Mouse (Mus musculus) hindbrain, postnatal 0 days (tissue): ENCODE data around the gene Cntnap4. TPM values are rescaled to one million over a fixed set of nuclear protein-coding genes. Genes with fewer than 3 reads are reported as not detected.

ENCODE experiments used
- ATAC-seq: fragments of 200-750 bp; cut with Nextera tagmentation; 2 replicates; pipeline ENCODE4 v1.8.0; 2017; ENCODE audit warnings: mild to moderate bottlenecking, moderate TSS enrichment, moderate library complexity
- DNase-seq: peaks from one replicate; pipeline ENCODE4 v3.0.0-alpha.2; 2015; ENCODE audit warnings: low spot score
- H3K27ac ChIP-seq: fragments of 300-500 bp; sonication (generic); 2 replicates; pipeline ENCODE4 v1.5.1; 2014; ENCODE audit warnings: mild to moderate bottlenecking
- H3K27me3 ChIP-seq: fragments of 300-500 bp; sonication (generic); 2 replicates; pipeline ENCODE4 v1.6.1; 2014; ENCODE audit warnings: low read length, mixed read lengths; ENCODE audit not compliant: insufficient read depth
- H3K36me3 ChIP-seq: fragments of 300-500 bp; sonication (generic); 2 replicates; pipeline ENCODE4 v1.6.1; 2014; ENCODE audit warnings: low read length, mixed read lengths; ENCODE audit not compliant: insufficient read depth
- H3K4me1 ChIP-seq: fragments of 300-500 bp; sonication (generic); 2 replicates; pipeline ENCODE4 v1.6.1; 2014; ENCODE audit warnings: antibody characterized with exemption, low read length, mixed read lengths; ENCODE audit not compliant: insufficient read depth
- H3K4me2 ChIP-seq: fragments of 300-500 bp; sonication (generic); 2 replicates; pipeline ENCODE4 v1.6.1; 2014; ENCODE audit warnings: low read depth, mild to moderate bottlenecking, low read length, moderate library complexity, mixed read lengths
- H3K4me3 ChIP-seq: fragments of 300-500 bp; sonication (generic); 2 replicates; pipeline ENCODE4 v1.5.1; 2014; ENCODE audit warnings: low read length
- H3K9ac ChIP-seq: fragments of 300-500 bp; sonication (generic); replicated peaks from 2 replicates; pipeline ENCODE4 v1.6.1; 2014; ENCODE audit warnings: mild to moderate bottlenecking, low read length, moderate library complexity, mixed read lengths
- H3K9me3 ChIP-seq: fragments of 300-500 bp; sonication (generic); 2 replicates; pipeline ENCODE4 v1.6.1; 2016; ENCODE audit warnings: low read length, mixed read lengths
- CTCF ChIP-seq: IDR thresholded peaks from 2 replicates; pipeline ENCODE4 v1.5.1; 2016; ENCODE audit warnings: antibody characterized with exemption, control low read depth, low read depth
- WGBS: fragments of 180-500 bp; shearing (Covaris S2); extraction: QIAGEN DNeasy Blood & Tissue Kit; methylation state at CpG from one replicate; pipeline ENCODE4 v1.1.7; 2014; 5-methylcytosine and 5-hydroxymethylcytosine counted together
- polyA plus RNA-seq: library from polyadenylated mRNA; unstranded; fragments of >200 nt; fragmentation: Nextera tagmentation; extraction: Ambion mirVana; gene quantifications from 2 replicates; pipeline ENCODE4 v1.2.1, GENCODE M21; 2015
- total RNA-seq: library from RNA; depleted of rRNA; stranded (reverse); fragments of >200 nt; gene quantifications from 2 replicates; pipeline ENCODE4 v1.2.3, GENCODE M21; 2014

Gene Cntnap4
- total and polyA plus RNA-seq, 2 experiments from 2014 or later: 15.8 to 43.0 TPM

- Histone ChIP-seq H3K9me3 (no peaks in the 10 kb centered on the region), H3K4me2 (peak overlapping the region; percentile 42), H3K9ac (no peak overlapping the region), H3K4me3 (peak overlapping the region; percentile 14), H3K36me3 (no peaks in the 10 kb centered on the region), H3K27me3 (no peaks in the 10 kb centered on the region), H3K4me1 (no peaks in the 10 kb centered on the region), H3K27ac (peak overlapping the region; percentile 20; the same call in 1 of the 2 replicates)
- 54% methylated on average over 8 of the region's 8 CpGs for WGBS
- DNase-seq (no peak), ATAC-seq (no peak)
- no peak for TF ChIP-seq CTCF
These were observed 18.7 kb downstream of the Cntnap4 start for GRCm38 (mm10) chr8:112588357-112589051.

GRCm38 (mm10) chr8:112589052-112589389 is 19.2 kb downstream of the Cntnap4 start:
- Histone ChIP-seq H3K4me3 (peak overlapping the region; percentile 14), H3K9ac (no peak overlapping the region), H3K27ac (peak overlapping the region; percentile 20; the same call in 1 of the 2 replicates), H3K36me3 (no peaks in the 10 kb centered on the region), H3K9me3 (no peaks in the 10 kb centered on the region), H3K27me3 (no peaks in the 10 kb centered on the region), H3K4me2 (peak overlapping the region; percentile 42), H3K4me1 (no peaks in the 10 kb centered on the region)
- 42% methylated on average over 14 of the region's 14 CpGs for WGBS
- DNase-seq (no peak), ATAC-seq (no peak)
- no peak for TF ChIP-seq CTCF

- no peak overlapping the region for H3K9ac ChIP-seq
- no peaks in the 10 kb centered on the region for H3K9me3 ChIP-seq
- 0 out of 2 replicates have a peak, but pooled peaks have one; percentile 9 for TF ChIP-seq CTCF
- ATAC-seq (peak; percentile 63), DNase-seq (peak; percentile 51)
- no peak overlapping the region for H3K4me3 ChIP-seq
- no peaks in the 10 kb centered on the region for H3K4me1 ChIP-seq
- no peak overlapping the region for H3K4me2 ChIP-seq
- whole genome bisulfite sequencing: 50% methylated on average over 15 of the region's 15 CpGs
- peak overlapping the region; percentile 58; the same call in 1 of the 2 replicates for H3K27ac ChIP-seq
- H3K36me3 ChIP-seq: no peaks in the 10 kb centered on the region
- H3K27me3 ChIP-seq: no peaks in the 10 kb centered on the region
These were observed 26.4 kb downstream of the Cntnap4 start for GRCm38 (mm10) chr8:112596023-112596776.

- H3K27me3 ChIP-seq: no peaks in the 10 kb centered on the region
- no peak for ATAC-seq
- no peak for TF ChIP-seq CTCF
- no peak overlapping the region for H3K9ac ChIP-seq
- no peak overlapping the region for H3K27ac ChIP-seq
- WGBS: 79% methylated on average over 11 of the region's 11 CpGs
- no peaks in the 10 kb centered on the region for H3K4me1 ChIP-seq
- no peaks in the 10 kb centered on the region for H3K36me3 ChIP-seq
- no peak overlapping the region for H3K4me2 ChIP-seq
- no peaks in the 10 kb centered on the region for H3K9me3 ChIP-seq
- DNase-seq: peak; percentile 19
- no peak overlapping the region for H3K4me3 ChIP-seq
These were observed 30.1 kb downstream of the Cntnap4 start for GRCm38 (mm10) chr8:112599975-112600374.

- WGBS: 89% methylated on average over 1 of the region's 1 CpGs
These were observed 31.3 kb downstream of the Cntnap4 start for GRCm38 (mm10) chr8:112601150-112601549.

GRCm38 (mm10) chr8:112610121-112610520 is 40.3 kb downstream of the Cntnap4 start:
- H3K4me1 ChIP-seq: no peaks in the 10 kb centered on the region
- DNase-seq (peak; percentile 26), ATAC-seq (no peak)
- no peaks in the 10 kb centered on the region for H3K9me3 ChIP-seq
- 66% methylated on average over 6 of the region's 6 CpGs for WGBS
- no peaks in the 10 kb centered on the region for H3K36me3 ChIP-seq
- TF ChIP-seq CTCF: no peak
- no peak overlapping the region for H3K4me3 ChIP-seq
- H3K27ac ChIP-seq: no peak overlapping the region
- H3K4me2 ChIP-seq: no peak overlapping the region
- H3K9ac ChIP-seq: no peak overlapping the region
- H3K27me3 ChIP-seq: no peaks in the 10 kb centered on the region

More at GRCm38 (mm10) chr8:112601150-112601549, 31.3 kb downstream of the Cntnap4 start:
- H3K9ac ChIP-seq: no peak overlapping the region
- H3K4me2 ChIP-seq: no peak overlapping the region
- H3K36me3 ChIP-seq: no peaks in the 10 kb centered on the region
- no peak overlapping the region for H3K4me3 ChIP-seq
- no peak for TF ChIP-seq CTCF
- H3K27ac ChIP-seq: no peak overlapping the region
- DNase-seq (no peak), ATAC-seq (no peak)
- H3K27me3 ChIP-seq: no peaks in the 10 kb centered on the region
- no peaks in the 10 kb centered on the region for H3K9me3 ChIP-seq
- no peaks in the 10 kb centered on the region for H3K4me1 ChIP-seq
